Mouse (Mus musculus): ENCODE results near the gene Wwp2. TPM values are rescaled to one million over a fixed set of nuclear protein-coding genes. Genes with fewer than 3 reads are reported as not detected.

Gene Wwp2
- polyA plus RNA-seq, 1 experiment from 2014 or later: 66.0 TPM

DNA sequence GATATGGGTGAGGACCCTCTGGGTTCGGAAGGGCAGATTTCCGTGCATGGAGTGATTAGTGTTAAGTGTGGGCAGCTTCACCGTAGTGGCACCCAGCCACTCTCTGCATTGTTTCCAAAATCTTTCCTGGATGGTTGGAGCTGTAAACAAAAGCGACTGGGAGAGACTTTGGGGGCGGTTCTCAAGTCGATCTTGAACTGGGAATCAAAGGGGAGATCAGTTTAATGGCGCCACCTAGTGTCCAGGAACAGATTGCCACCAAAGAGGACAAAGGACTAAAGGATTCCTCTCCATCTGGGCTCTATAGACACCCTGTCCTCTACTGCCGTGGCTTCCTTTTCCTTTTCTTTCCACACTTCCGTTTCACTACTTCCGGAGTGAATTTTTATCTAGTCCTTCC lies 140.5 kb downstream of the Wwp2 start:
- Histone ChIP-seq H3K4me2 (ENCODE audit: low read depth, low read length) (no peak overlapping the region), H3K9ac (replicated peaks; ENCODE audit: low read length) (peak overlapping the region; percentile 41)

DNA sequence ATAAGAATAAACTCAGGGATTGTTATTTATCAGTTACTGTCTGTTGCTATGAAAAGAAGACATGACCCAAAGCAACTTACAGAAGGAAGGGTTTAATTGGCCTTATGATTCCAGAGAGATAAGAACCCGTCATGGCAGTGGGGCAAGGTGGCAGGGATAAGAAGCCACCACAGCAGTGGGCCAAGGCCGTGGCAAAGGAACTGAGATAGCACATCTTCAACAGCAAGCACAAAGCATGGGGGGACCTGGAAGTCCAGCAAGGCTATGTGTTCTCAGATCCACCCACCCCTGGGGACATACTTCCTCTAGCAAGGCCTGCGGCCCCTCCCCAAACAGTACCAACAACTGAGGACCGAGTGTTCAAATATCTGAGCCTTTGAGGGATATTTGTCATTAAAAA lies 141.5 kb downstream of the Wwp2 start:
- Histone ChIP-seq H3K36me3 (replicated peaks; ENCODE audit: control insufficient read depth, insufficient read depth, low read depth, low read length) (peaks cover 12% of the 10 kb centered on the region; the same call in 1 of the 2 replicates), H3K4me3 (ENCODE audit: low read depth, low read length) (no peak overlapping the region), H3K27ac (replicated peaks; ENCODE audit: low read depth, low read length) (no peak overlapping the region), H3K9ac (replicated peaks; ENCODE audit: low read length) (no peak overlapping the region), H3K9me3 (replicated peaks; ENCODE audit: control insufficient read depth, low read length) (no peaks in the 10 kb centered on the region), H3K4me2 (ENCODE audit: low read depth, low read length) (no peak overlapping the region), H3K4me1 (ENCODE audit: control insufficient read depth, insufficient read depth, low read length) (no peaks in the 10 kb centered on the region), H3K27me3 (ENCODE audit: control insufficient read depth, insufficient read depth, low read length) (no peaks in the 10 kb centered on the region)
- DNase-seq (ENCODE audit: low spot score) (no peak), ATAC-seq (replicated peaks; ENCODE audit: insufficient number of reproducible peaks, low FRiP score, low TSS enrichment, low read depth) (no peak)
- 82% methylated on average over 4 of the region's 4 CpGs for WGBS

More for the DNA sequence above, 140.5 kb downstream of the Wwp2 start:
- Histone ChIP-seq H3K9me3 (replicated peaks; ENCODE audit: control insufficient read depth, low read length) (no peaks in the 10 kb centered on the region), H3K4me1 (ENCODE audit: control insufficient read depth, insufficient read depth, low read length) (no peaks in the 10 kb centered on the region), H3K27me3 (ENCODE audit: control insufficient read depth, insufficient read depth, low read length) (no peaks in the 10 kb centered on the region), H3K27ac (replicated peaks; ENCODE audit: low read depth, low read length) (no peak overlapping the region), H3K36me3 (replicated peaks; ENCODE audit: control insufficient read depth, insufficient read depth, low read depth, low read length) (peaks cover 6% of the 10 kb centered on the region; the same call in 1 of the 2 replicates), H3K4me3 (ENCODE audit: low read depth, low read length) (no peak overlapping the region)
- ATAC-seq (replicated peaks; ENCODE audit: insufficient number of reproducible peaks, low FRiP score, low TSS enrichment, low read depth) (peak; percentile 68; the same call in 1 of the 2 replicates), DNase-seq (ENCODE audit: low spot score) (peak; percentile 96)
- 10% methylated on average over 10 of the region's 10 CpGs for WGBS

DNA sequence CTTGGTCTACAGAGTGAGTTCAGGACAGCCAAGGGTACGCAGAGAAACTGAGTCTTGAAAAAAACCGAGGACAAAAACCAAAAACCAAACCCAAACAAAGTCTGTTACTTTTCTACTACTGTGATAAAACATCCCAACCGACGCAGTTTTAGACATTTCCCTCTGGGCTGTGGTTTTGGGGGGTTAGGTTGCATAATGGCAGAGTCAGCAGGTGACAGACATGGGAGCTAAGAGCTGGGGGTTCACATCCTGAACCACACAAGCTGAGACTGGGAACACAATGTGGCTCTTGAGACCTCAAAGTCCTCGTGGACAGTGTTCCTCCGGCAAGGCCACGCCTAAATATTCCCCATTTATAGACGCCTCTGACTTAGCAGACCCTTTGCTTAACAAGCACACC lies 142.0 kb downstream of the Wwp2 start:
- no peak overlapping the region for H3K4me3 ChIP-seq (ENCODE audit: low read depth, low read length)
- no peaks in the 10 kb centered on the region for H3K27me3 ChIP-seq (ENCODE audit: control insufficient read depth, insufficient read depth, low read length)
- DNase-seq (ENCODE audit: low spot score): no peak
- H3K9me3 ChIP-seq (replicated peaks; ENCODE audit: control insufficient read depth, low read length): no peaks in the 10 kb centered on the region
- H3K27ac ChIP-seq (replicated peaks; ENCODE audit: low read depth, low read length): no peak overlapping the region
- 91% methylated on average over 8 of the region's 8 CpGs for WGBS
- no peak overlapping the region for H3K4me2 ChIP-seq (ENCODE audit: low read depth, low read length)
- no peak overlapping the region for H3K9ac ChIP-seq (replicated peaks; ENCODE audit: low read length)
- peaks cover 15% of the 10 kb centered on the region; the same call in 1 of the 2 replicates for H3K36me3 ChIP-seq (replicated peaks; ENCODE audit: control insufficient read depth, insufficient read depth, low read depth, low read length)
- ATAC-seq (replicated peaks; ENCODE audit: insufficient number of reproducible peaks, low FRiP score, low TSS enrichment, low read depth): no peak
- no peaks in the 10 kb centered on the region for H3K4me1 ChIP-seq (ENCODE audit: control insufficient read depth, insufficient read depth, low read length)

DNA sequence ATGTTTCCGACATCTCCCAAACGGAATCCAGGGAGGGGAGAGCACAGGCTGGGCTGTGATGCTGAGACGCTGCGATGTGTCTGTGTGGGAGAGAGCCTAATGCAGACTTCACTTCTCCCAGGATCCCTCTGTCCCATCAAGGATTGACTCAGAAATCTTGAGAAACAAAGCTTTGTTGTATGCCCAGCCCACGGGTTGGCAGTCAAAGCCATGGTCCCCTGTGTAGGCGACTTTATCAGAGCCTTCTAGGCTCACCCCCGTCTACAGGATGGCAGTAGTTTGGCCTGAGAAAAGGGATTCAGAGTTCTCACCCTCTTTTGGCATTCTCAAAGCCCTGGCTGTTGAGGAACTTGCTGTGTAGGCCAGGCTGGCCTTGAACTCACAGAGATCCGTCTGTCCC lies 142.4 kb downstream of the Wwp2 start:
- Histone ChIP-seq H3K9me3 (replicated peaks; ENCODE audit: control insufficient read depth, low read length) (no peaks in the 10 kb centered on the region), H3K9ac (replicated peaks; ENCODE audit: low read length) (no peak overlapping the region), H3K4me1 (ENCODE audit: control insufficient read depth, insufficient read depth, low read length) (no peaks in the 10 kb centered on the region), H3K36me3 (replicated peaks; ENCODE audit: control insufficient read depth, insufficient read depth, low read depth, low read length) (peaks cover 15% of the 10 kb centered on the region; the same call in 1 of the 2 replicates), H3K27me3 (ENCODE audit: control insufficient read depth, insufficient read depth, low read length) (no peaks in the 10 kb centered on the region), H3K4me2 (ENCODE audit: low read depth, low read length) (no peak overlapping the region), H3K27ac (replicated peaks; ENCODE audit: low read depth, low read length) (no peak overlapping the region), H3K4me3 (ENCODE audit: low read depth, low read length) (no peak overlapping the region)
- WGBS: 84% methylated on average over 8 of the region's 8 CpGs
- ATAC-seq (replicated peaks; ENCODE audit: insufficient number of reproducible peaks, low FRiP score, low TSS enrichment, low read depth): no peak
- DNase-seq (ENCODE audit: low spot score): no peak

DNA sequence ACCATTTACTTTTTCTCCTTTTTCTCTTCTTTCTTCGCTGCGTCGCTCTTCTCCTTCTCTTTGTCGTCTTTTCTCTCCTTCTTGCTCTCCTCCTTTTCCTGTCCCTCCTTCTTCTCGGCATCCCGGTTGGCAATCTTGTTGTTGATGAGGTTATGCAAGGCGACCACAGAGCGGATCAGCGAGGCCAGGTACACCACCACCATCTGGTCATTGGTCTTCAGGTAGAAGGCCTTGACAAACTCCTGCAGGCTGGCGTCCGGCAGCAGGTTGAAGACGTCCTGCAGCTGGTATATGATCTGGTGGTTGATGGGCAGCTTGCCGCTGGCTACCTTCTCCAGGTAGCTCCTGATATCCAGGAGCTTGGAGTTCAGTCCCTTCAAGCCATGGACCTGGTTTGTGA lies 144.7 kb downstream of the Wwp2 start:
- 96% methylated on average over 13 of the region's 13 CpGs for WGBS

DNA sequence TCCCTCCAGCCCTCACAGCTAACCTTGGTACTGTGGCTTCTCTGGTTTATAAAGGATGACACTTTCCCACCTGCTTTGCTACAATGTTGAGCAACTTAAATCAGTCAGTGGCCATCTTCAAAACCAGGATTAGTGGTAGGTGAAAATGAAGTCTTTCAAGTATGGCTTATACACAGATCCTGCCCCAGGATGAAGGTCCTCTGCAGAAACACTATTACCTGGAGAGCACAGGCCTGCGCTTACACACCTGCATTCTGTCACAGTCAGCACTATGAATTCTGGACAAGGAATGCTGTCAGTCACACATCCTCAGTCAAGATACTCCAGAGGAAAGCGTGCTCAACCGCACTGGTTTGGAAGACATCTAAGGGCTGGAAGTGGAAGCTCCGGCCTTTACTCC lies 145.4 kb downstream of the Wwp2 start:
- H3K9me3 ChIP-seq (replicated peaks; ENCODE audit: control insufficient read depth, low read length): no peaks in the 10 kb centered on the region
- no peaks in the 10 kb centered on the region for H3K27me3 ChIP-seq (ENCODE audit: control insufficient read depth, insufficient read depth, low read length)
- H3K9ac ChIP-seq (replicated peaks; ENCODE audit: low read length): no peak overlapping the region
- no peak for ATAC-seq (replicated peaks; ENCODE audit: insufficient number of reproducible peaks, low FRiP score, low TSS enrichment, low read depth)
- DNase-seq (ENCODE audit: low spot score): no peak
- no peak overlapping the region for H3K4me2 ChIP-seq (ENCODE audit: low read depth, low read length)
- H3K27ac ChIP-seq (replicated peaks; ENCODE audit: low read depth, low read length): no peak overlapping the region
- peaks cover 20% of the 10 kb centered on the region; the same call in 1 of the 2 replicates for H3K36me3 ChIP-seq (replicated peaks; ENCODE audit: control insufficient read depth, insufficient read depth, low read depth, low read length)
- no peak overlapping the region for H3K4me3 ChIP-seq (ENCODE audit: low read depth, low read length)
- no peaks in the 10 kb centered on the region for H3K4me1 ChIP-seq (ENCODE audit: control insufficient read depth, insufficient read depth, low read length)
- 93% methylated on average over 4 of the region's 4 CpGs for WGBS

More for the DNA sequence above, 144.7 kb downstream of the Wwp2 start:
- Histone ChIP-seq H3K27me3 (ENCODE audit: control insufficient read depth, insufficient read depth, low read length) (no peaks in the 10 kb centered on the region), H3K27ac (replicated peaks; ENCODE audit: low read depth, low read length) (no peak overlapping the region), H3K9me3 (replicated peaks; ENCODE audit: control insufficient read depth, low read length) (no peaks in the 10 kb centered on the region), H3K4me1 (ENCODE audit: control insufficient read depth, insufficient read depth, low read length) (no peaks in the 10 kb centered on the region), H3K4me3 (ENCODE audit: low read depth, low read length) (no peak overlapping the region), H3K4me2 (ENCODE audit: low read depth, low read length) (no peak overlapping the region), H3K36me3 (replicated peaks; ENCODE audit: control insufficient read depth, insufficient read depth, low read depth, low read length) (peaks cover 20% of the 10 kb centered on the region; the same call in 1 of the 2 replicates), H3K9ac (replicated peaks; ENCODE audit: low read length) (no peak overlapping the region)
- ATAC-seq (replicated peaks; ENCODE audit: insufficient number of reproducible peaks, low FRiP score, low TSS enrichment, low read depth) (no peak), DNase-seq (ENCODE audit: low spot score) (no peak)

DNA sequence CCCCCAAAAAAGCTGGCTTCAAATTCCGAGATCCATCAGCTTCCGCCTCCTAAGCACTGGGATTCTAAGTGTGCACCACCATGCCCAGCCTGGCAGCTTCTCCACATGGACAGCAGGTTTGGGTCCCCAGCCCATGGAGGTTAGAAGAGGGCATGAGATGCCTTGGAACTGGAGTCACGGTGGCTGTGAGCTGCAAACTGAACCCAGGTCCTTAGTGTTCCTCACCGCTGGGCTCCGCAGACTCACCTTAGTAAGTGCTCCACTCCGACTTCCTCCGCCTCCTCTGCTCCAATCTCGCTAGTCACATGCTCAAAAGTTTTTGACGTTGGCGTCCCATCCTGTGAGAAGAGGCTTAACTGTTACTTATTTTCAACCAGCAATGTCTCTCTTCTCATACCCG lies 146.0 kb downstream of the Wwp2 start:
- Histone ChIP-seq H3K9ac (replicated peaks; ENCODE audit: low read length) (no peak overlapping the region), H3K27me3 (ENCODE audit: control insufficient read depth, insufficient read depth, low read length) (no peaks in the 10 kb centered on the region), H3K4me3 (ENCODE audit: low read depth, low read length) (no peak overlapping the region), H3K4me2 (ENCODE audit: low read depth, low read length) (no peak overlapping the region), H3K27ac (replicated peaks; ENCODE audit: low read depth, low read length) (no peak overlapping the region), H3K9me3 (replicated peaks; ENCODE audit: control insufficient read depth, low read length) (no peaks in the 10 kb centered on the region), H3K4me1 (ENCODE audit: control insufficient read depth, insufficient read depth, low read length) (no peaks in the 10 kb centered on the region), H3K36me3 (replicated peaks; ENCODE audit: control insufficient read depth, insufficient read depth, low read depth, low read length) (peaks cover 20% of the 10 kb centered on the region; the same call in 1 of the 2 replicates)
- 95% methylated on average over 11 of the region's 11 CpGs for WGBS
- ATAC-seq (replicated peaks; ENCODE audit: insufficient number of reproducible peaks, low FRiP score, low TSS enrichment, low read depth): no peak
- no peak for DNase-seq (ENCODE audit: low spot score)

DNA sequence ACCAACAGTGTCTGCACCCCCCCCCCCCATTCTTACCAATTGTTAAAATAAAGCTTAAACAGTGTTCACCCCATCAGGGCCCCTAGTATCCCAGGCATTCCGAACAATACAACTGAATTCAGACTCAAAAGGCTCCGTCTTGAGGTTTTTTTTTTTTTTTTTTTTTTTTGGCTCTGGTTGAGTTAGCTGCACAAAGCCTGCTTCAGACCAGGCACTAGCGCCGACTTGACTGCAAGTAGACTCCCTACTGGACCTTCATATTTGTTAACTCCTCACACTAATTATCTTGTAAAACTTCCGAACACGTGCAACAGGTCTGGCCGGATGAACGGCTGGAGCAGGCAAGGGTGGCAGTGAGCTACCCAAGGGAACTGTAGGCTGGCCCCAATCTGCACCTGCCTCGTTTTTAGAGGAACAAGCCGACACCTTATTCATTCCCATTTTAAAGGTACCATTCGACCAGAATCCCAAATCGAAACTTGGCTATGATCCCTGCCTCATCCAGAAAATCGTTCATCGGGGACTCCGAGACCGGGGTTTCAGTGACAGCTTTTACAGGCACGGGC lies 151.3 kb downstream of the Wwp2 start:
- no peak for ATAC-seq (replicated peaks; ENCODE audit: insufficient number of reproducible peaks, low FRiP score, low TSS enrichment, low read depth)
- peak overlapping the region; percentile 62 for H3K4me2 ChIP-seq (ENCODE audit: low read depth, low read length)
- 1% methylated on average over 17 of the region's 17 CpGs for WGBS
- no peaks in the 10 kb centered on the region for H3K27me3 ChIP-seq (ENCODE audit: control insufficient read depth, insufficient read depth, low read length)
- DNase-seq (ENCODE audit: low spot score): peak; percentile 42
- H3K9me3 ChIP-seq (replicated peaks; ENCODE audit: control insufficient read depth, low read length): no peaks in the 10 kb centered on the region
- H3K9ac ChIP-seq (replicated peaks; ENCODE audit: low read length): peak overlapping the region; percentile 93
- peak overlapping the region; percentile 93 for H3K4me3 ChIP-seq (ENCODE audit: low read depth, low read length)
- no peaks in the 10 kb centered on the region for H3K4me1 ChIP-seq (ENCODE audit: control insufficient read depth, insufficient read depth, low read length)
- H3K36me3 ChIP-seq (replicated peaks; ENCODE audit: control insufficient read depth, insufficient read depth, low read depth, low read length): peaks cover 9% of the 10 kb centered on the region; the same call in 1 of the 2 replicates
- H3K27ac ChIP-seq (replicated peaks; ENCODE audit: low read depth, low read length): peak overlapping the region; percentile 47; the same call in 1 of the 2 replicates

All from embryonic facial prominence, embryonic 11.5 days (tissue).